Mouse (Mus musculus) heart, adult 2 months (tissue): Measurements from ENCODE around the gene Mef2c.

Experiments
- CTCF ChIP-seq: fragments of 200-600 bp; IDR thresholded peaks from 2 replicates; pipeline ENCODE4 v1.8.1; 2022; ENCODE audit warnings: antibody characterized with exemption, mild to moderate bottlenecking, moderate library complexity
- POLR2A ChIP-seq: fragments of 200-500 bp; IDR thresholded peaks from 2 replicates; pipeline ENCODE4 v1.6.1; 2011; ENCODE audit warnings: mild to moderate bottlenecking, low read depth, low read length, control low read depth; ENCODE audit not compliant: insufficient read depth

- TF ChIP-seq CTCF = 0 out of 2 replicates have a peak, but pooled peaks have one; percentile 2
- TF ChIP-seq POLR2A = no peak
These were observed 101.0 kb downstream of the Mef2c start for GRCm38 (mm10) chr13:83604785-83605184.
